Mouse (Mus musculus): ENCODE data around the gene Gpha2.

- TF ChIP-seq CTCF (IDR thresholded peaks at IDR 0.05; ENCODE audit: borderline replicate concordance, extremely low read depth, insufficient read depth, insufficient read length) (no peak), POLR2A (IDR thresholded peaks at IDR 0.05; ENCODE audit: borderline replicate concordance, extremely low read depth, insufficient read depth, insufficient read length, poor library complexity, severe bottlenecking) (no peak)
Measured at GRCm38 (mm10) chr19:6245806-6246205, 19.6 kb downstream of the Gpha2 start.

Data from brain, embryonic 14.5 days (tissue).